Mouse (Mus musculus): ENCODE results near the gene Car11.
"Not testable (repeated sequence)": the region's sequence is repeated elsewhere in the genome, so short reads cannot be mapped to it uniquely, and the experiment has no call there.

Car11 gene

GRCm38 (mm10) chr7:45699523-45700141 lies at the start of gene Car11:
Gene Car11 (plus strand): TSS chr7:45699843.
- DNase-seq: peak; percentile 42

- DNase-seq: not testable (repeated sequence)
Measured at GRCm38 (mm10) chr7:45650484-45650883, 49.2 kb upstream of the Car11 start.

GRCm38 (mm10) chr7:45654424-45655047 lies 45.1 kb upstream of the Car11 start:
- DNase-seq: no peak

- DNase-seq: no peak
Measured at GRCm38 (mm10) chr7:45660746-45661478, 38.7 kb upstream of the Car11 start.

- DNase-seq: not testable (repeated sequence)
Measured at GRCm38 (mm10) chr7:45661702-45662101, 37.9 kb upstream of the Car11 start.

- DNase-seq: no peak
Measured at GRCm38 (mm10) chr7:45665303-45666138, 34.1 kb upstream of the Car11 start.

GRCm38 (mm10) chr7:45666161-45666560 lies 33.5 kb upstream of the Car11 start, which contains the start of gene Fut2:
Gene Fut2 (minus strand): TSS chr7:45666394.
- DNase-seq: no peak

GRCm38 (mm10) chr7:45667761-45668160 lies 31.9 kb upstream of the Car11 start:
- no peak for DNase-seq

- DNase-seq: no peak
Measured at GRCm38 (mm10) chr7:45668921-45669320, 30.7 kb upstream of the Car11 start.

GRCm38 (mm10) chr7:45677627-45678295 lies 21.9 kb upstream of the Car11 start:
- no peak for DNase-seq

- DNase-seq: no peak
Measured at GRCm38 (mm10) chr7:45678513-45678912, 21.1 kb upstream of the Car11 start.

- no peak for DNase-seq
Measured at GRCm38 (mm10) chr7:45679966-45680621, 19.5 kb upstream of the Car11 start.

GRCm38 (mm10) chr7:45681046-45681736 lies 18.5 kb upstream of the Car11 start:
- no peak for DNase-seq

GRCm38 (mm10) chr7:45682144-45683126 lies 17.2 kb upstream of the Car11 start:
- DNase-seq: peak; percentile 90

- peak; percentile 50 for DNase-seq
Measured at GRCm38 (mm10) chr7:45683396-45684050, 16.1 kb upstream of the Car11 start, which contains the start of gene Ntn5. Gene Ntn5 (plus strand): TSS chr7:45684022.

GRCm38 (mm10) chr7:45685811-45686210 lies 13.8 kb upstream of the Car11 start:
- no peak for DNase-seq

- DNase-seq: no peak
Measured at GRCm38 (mm10) chr7:45686841-45687240, 12.8 kb upstream of the Car11 start.

GRCm38 (mm10) chr7:45689099-45689498 lies 10.5 kb upstream of the Car11 start:
- DNase-seq: no peak

- DNase-seq: no peak
Measured at GRCm38 (mm10) chr7:45689800-45690199, 9.8 kb upstream of the Car11 start.

Data from thymus, postnatal 14 days (tissue).